Mouse (Mus musculus) midbrain, embryonic 15.5 days (tissue): ENCODE data around the gene Gm10272. TPM values are rescaled to one million over a fixed set of nuclear protein-coding genes. Genes with fewer than 3 reads are reported as not detected.
"Not testable (repeated sequence)": the region's sequence is repeated elsewhere in the genome, so short reads cannot be mapped to it uniquely, and the experiment has no call there.

Experiments
- ATAC-seq: fragments of 200-750 bp; cut with Nextera tagmentation; replicated peaks from 2 replicates; pipeline ENCODE4 v1.8.0; 2017; ENCODE audit warnings: moderate TSS enrichment
- H3K27ac ChIP-seq: fragments of 300-500 bp; sonication (generic); 2 replicates; pipeline ENCODE4 v1.5.1; 2015; ENCODE audit warnings: mild to moderate bottlenecking, inconsistent platforms
- H3K27me3 ChIP-seq: fragments of 300-500 bp; sonication (generic); replicated peaks from 2 replicates; pipeline ENCODE4 v1.6.1; 2015; ENCODE audit warnings: inconsistent platforms
- H3K36me3 ChIP-seq: fragments of 300-500 bp; sonication (generic); replicated peaks from 2 replicates; pipeline ENCODE4 v1.6.1; 2015; ENCODE audit warnings: inconsistent platforms
- H3K4me1 ChIP-seq: fragments of 300-500 bp; sonication (generic); 2 replicates; pipeline ENCODE4 v1.6.1; 2015; ENCODE audit warnings: inconsistent platforms
- H3K4me2 ChIP-seq: fragments of 300-500 bp; sonication (generic); 2 replicates; pipeline ENCODE4 v1.6.1; 2015; ENCODE audit warnings: inconsistent platforms, mild to moderate bottlenecking, moderate library complexity
- H3K4me3 ChIP-seq: fragments of 300-500 bp; sonication (generic); 2 replicates; pipeline ENCODE4 v1.5.1; 2015; ENCODE audit warnings: mild to moderate bottlenecking, inconsistent platforms
- H3K9ac ChIP-seq: fragments of 300-500 bp; sonication (generic); 2 replicates; pipeline ENCODE4 v1.6.1; 2015; ENCODE audit warnings: mild to moderate bottlenecking, inconsistent platforms
- H3K9me3 ChIP-seq: fragments of 300-500 bp; sonication (generic); 2 replicates; pipeline ENCODE4 v1.6.1; 2016; ENCODE audit warnings: inconsistent platforms
- WGBS: fragments of 180-500 bp; shearing (Covaris S2); methylation state at CpG from one replicate; pipeline ENCODE4 v1.1.7; 2015; ENCODE audit warnings: mixed read lengths; 5-methylcytosine and 5-hydroxymethylcytosine counted together
- polyA plus RNA-seq: library from polyadenylated mRNA; unstranded; fragments of >200 nt; fragmentation: Nextera tagmentation; extraction: Ambion mirVana; gene quantifications from 2 replicates; pipeline ENCODE4 v1.2.1, GENCODE M21; 2015

Gene Gm10272
- polyA plus RNA-seq, 1 experiment from 2014 or later = not detected

DNA sequence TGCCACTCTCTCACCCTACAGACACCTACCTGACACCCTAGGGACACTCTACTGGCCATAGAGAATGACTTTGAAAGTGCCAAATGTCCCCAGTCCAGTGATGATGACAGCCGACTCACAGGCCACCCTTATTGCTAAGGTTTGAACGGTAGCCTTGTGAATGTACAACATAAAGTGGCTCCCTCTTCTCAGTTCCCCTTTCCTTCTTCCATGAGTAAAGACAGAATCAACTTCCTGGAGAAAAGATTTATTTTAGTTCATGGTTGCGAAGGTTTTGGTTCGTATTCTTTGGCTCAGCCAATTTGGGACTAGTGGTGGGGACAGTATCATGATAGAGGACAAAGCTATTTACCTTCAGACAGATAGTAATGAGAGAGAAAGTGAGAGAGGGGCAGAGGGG is 32.5 kb downstream of the Gm10272 start:
- Histone ChIP-seq H3K27me3 (no peaks in the 10 kb centered on the region), H3K4me2 (no peak overlapping the region), H3K4me1 (no peaks in the 10 kb centered on the region), H3K9ac (no peak overlapping the region), H3K36me3 (no peaks in the 10 kb centered on the region), H3K27ac (no peak overlapping the region), H3K4me3 (no peak overlapping the region), H3K9me3 (no peaks in the 10 kb centered on the region)
- 91% methylated on average over 4 of the region's 4 CpGs for WGBS
- ATAC-seq = no peak

DNA sequence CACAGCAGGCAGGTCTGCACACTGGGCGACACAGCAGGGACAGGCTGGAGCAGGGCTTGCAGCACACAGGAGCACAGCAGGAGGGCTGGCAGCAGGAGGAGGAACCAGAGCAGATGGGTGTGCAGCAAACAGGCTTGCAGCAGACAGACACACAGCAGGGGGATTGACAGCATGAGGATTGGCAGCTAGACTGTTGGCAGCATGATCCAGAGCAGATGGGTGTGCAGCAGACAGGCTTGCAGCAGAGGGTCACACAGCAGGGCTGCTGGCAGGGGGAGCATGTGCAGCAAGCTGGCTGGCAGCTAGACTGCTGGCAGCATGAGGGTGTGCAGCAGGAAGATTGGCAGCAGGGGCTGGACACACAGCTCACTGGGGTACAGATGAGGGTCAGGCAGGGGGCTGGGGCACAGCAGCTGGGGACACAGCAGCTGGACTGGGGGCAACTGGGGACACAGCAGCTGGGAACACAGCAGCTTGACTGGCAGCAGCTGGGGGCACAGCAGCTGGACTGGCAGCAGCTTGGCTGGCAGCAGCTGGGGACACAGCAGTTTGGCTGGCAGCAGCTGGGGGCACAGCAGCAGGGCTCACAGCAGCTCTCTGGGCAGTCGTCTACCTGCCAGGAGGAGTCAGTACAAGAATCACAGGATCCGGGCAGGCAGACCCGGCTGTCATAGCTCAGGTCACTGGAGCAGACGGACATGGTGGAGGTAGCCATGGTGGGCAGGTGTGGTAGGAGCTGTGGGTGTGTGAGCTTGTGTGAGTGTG is 35.7 kb downstream of the Gm10272 start, which contains the start of gene Gm18596:
Gene Gm18596 (minus strand): TSS at position 715 of the 765 bp plus-strand sequence.
- H3K27me3 ChIP-seq, H3K36me3 ChIP-seq, H3K4me3 ChIP-seq, H3K9me3 ChIP-seq, H3K9ac ChIP-seq, H3K4me1 ChIP-seq, ATAC-seq, H3K4me2 ChIP-seq, H3K27ac ChIP-seq: not testable (repeated sequence)
- 52% methylated on average over 5 of the region's 5 CpGs for WGBS

DNA sequence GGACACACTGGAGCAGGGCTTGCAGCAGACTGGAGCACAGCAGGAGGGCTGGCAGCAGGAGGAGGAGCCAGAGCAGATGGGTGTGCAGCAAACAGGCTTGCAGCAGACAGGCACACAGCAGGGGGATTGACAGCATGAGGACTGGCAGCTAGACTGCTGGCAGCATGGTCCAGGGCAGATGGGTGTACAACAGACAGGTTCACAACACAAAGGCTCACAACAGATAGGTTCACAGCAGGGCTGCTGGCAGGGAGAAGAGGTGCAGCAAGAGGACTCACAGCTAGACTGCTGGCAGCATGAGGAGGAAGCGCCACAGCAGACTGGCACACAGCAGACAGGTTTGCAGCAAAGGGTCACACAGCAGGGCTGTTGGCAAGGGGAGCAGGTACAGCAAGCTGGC is 44.3 kb downstream of the Gm10272 start:
- WGBS = 68% methylated on average over 1 of the region's 1 CpGs
- H3K27ac ChIP-seq, H3K9ac ChIP-seq, H3K36me3 ChIP-seq, H3K4me2 ChIP-seq, ATAC-seq, H3K4me1 ChIP-seq, H3K27me3 ChIP-seq, H3K9me3 ChIP-seq, H3K4me3 ChIP-seq: not testable (repeated sequence)

DNA sequence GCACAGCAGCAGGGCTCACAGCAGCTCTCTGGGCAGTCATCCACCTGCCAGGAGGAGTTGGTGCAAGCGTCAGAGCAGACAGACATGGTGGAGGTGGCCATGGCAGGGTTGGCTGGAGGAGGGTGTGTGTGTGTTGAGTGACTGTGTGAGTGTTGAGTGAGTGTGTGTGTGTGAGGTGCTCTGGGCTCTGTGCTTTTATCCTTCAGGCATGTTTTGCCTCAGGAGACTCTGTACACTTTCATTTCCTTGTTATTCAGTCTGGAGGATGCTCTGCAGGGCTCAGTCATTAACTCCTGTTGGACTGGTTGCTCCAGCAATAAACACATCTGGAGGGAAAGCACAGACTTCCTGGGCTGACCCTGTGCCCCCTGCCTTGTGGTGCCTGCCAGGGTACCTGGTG is 44.8 kb downstream of the Gm10272 start, which contains the start of gene Gm9736:
Gene Gm9736 (minus strand): TSS at position 101 of the 400 bp plus-strand sequence.
- H3K4me2 ChIP-seq, H3K4me3 ChIP-seq, H3K9ac ChIP-seq, ATAC-seq, H3K27ac ChIP-seq, H3K27me3 ChIP-seq, H3K9me3 ChIP-seq, H3K4me1 ChIP-seq, H3K36me3 ChIP-seq: not testable (repeated sequence)
- WGBS = 71% methylated on average over 1 of the region's 1 CpGs

DNA sequence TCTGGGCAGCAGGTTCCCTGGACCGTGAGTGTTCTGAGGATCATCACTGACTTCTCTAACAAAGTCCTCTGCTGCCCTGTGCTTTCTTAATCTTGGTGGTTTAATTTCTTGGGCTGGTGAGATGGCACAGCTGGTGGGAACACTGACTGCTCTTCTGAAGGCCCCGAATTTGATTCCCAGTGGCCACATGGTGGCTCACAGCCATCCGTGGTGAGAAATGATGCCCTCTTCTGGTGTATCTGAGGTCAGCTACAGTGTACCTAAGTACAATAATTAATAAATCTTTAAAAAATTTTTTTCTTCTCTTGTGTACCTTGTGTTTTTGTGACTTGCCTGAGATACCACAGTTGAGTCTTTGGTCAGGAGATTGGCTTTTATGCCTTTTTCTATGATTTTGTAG is 45.9 kb downstream of the Gm10272 start:
- not testable (repeated sequence) for ATAC-seq, H3K9ac ChIP-seq, H3K27me3 ChIP-seq, H3K36me3 ChIP-seq, H3K27ac ChIP-seq, H3K4me2 ChIP-seq, H3K9me3 ChIP-seq, H3K4me3 ChIP-seq, H3K4me1 ChIP-seq
- WGBS = 62% methylated on average over 3 of the region's 3 CpGs

DNA sequence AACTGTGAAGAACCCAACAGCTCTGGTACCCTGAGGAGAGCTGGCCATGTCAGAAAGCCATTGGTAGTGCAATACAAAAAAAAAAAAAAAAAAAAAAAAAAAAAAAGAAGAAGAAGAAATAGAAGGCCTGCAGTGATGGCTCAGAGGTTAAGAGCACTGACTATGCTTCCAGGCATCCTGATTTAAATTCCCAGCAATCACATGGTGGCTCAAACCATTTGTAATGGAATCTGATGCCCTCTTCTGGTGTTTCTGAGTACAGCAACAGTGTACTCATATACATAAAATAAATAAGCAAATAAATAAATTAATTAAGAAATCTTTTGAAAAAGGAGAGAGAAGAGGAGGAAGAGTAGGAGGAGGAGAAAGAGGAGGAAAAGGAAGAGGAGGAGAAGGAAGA is 47.0 kb downstream of the Gm10272 start:
- H3K9me3 ChIP-seq = no peaks in the 10 kb centered on the region
- no peak for ATAC-seq

More for the DNA sequence above, 47.0 kb downstream of the Gm10272 start:
- Histone ChIP-seq H3K4me1 (no peaks in the 10 kb centered on the region), H3K9ac (no peak overlapping the region), H3K36me3 (no peaks in the 10 kb centered on the region), H3K4me2 (no peak overlapping the region), H3K4me3 (no peak overlapping the region), H3K27me3 (no peaks in the 10 kb centered on the region), H3K27ac (no peak overlapping the region)

Other genes starting within 250 kb of the Gm10272 start
- gene Fam207a, start 190.8 kb upstream of the Gm10272 start, polyA plus RNA-seq = 48.0 and 52.8 TPM in 2 replicates
- 0.81 and 0.87 TPM in 2 replicates for gene Itgb2, start 176.4 kb upstream of the Gm10272 start, polyA plus RNA-seq
- gene Pttg1ip, start 124.9 kb upstream of the Gm10272 start, polyA plus RNA-seq = 68.6 and 72.0 TPM in 2 replicates
- 308 and 325 TPM in 2 replicates for gene Sumo3, start 100.5 kb upstream of the Gm10272 start, polyA plus RNA-seq
- 2.5 TPM in 1 of 2 replicates, not detected in the other for gene Gm49325, start 100.4 kb upstream of the Gm10272 start, polyA plus RNA-seq
- gene Ube2g2, start 84.4 kb upstream of the Gm10272 start, polyA plus RNA-seq = 91.1 and 97.2 TPM in 2 replicates
- 1.5 and 1.7 TPM in 2 replicates for gene Tspear, start 20.1 kb upstream of the Gm10272 start, polyA plus RNA-seq
- not detected in 2 replicates for gene Gm19402, start 15.9 kb upstream of the Gm10272 start, polyA plus RNA-seq
- not detected in 2 replicates for gene Gm9508, start 9.4 kb upstream of the Gm10272 start, polyA plus RNA-seq
- gene Gm10024, start 4.8 kb downstream of the Gm10272 start, polyA plus RNA-seq = not detected in 2 replicates
- not detected in 2 replicates for gene Gm10142, start 9.2 kb downstream of the Gm10272 start, polyA plus RNA-seq
- not detected in 2 replicates for gene Krtap12-1, start 14.0 kb downstream of the Gm10272 start, polyA plus RNA-seq
- gene Gm10100, start 19.9 kb downstream of the Gm10272 start, polyA plus RNA-seq = not detected in 2 replicates
- gene Gm18596, start 36.0 kb downstream of the Gm10272 start, polyA plus RNA-seq = not detected in 2 replicates
- gene Gm9736, start 44.7 kb downstream of the Gm10272 start, polyA plus RNA-seq = not detected in 2 replicates
- not detected in 2 replicates for gene Gm3233, start 53.1 kb downstream of the Gm10272 start, polyA plus RNA-seq
- gene Gm3238, start 64.7 kb downstream of the Gm10272 start, polyA plus RNA-seq = not detected in 2 replicates
- not detected in 2 replicates for gene Gm7138, start 70.3 kb downstream of the Gm10272 start, polyA plus RNA-seq
- gene Gm3250, start 75.9 kb downstream of the Gm10272 start, polyA plus RNA-seq = not detected in 2 replicates
- gene Gm7137, start 81.6 kb downstream of the Gm10272 start, polyA plus RNA-seq = not detected in 2 replicates
- gene Gm9639, start 88.5 kb downstream of the Gm10272 start, polyA plus RNA-seq = not detected in 2 replicates
- not detected in 2 replicates for gene Gm19668, start 92.5 kb downstream of the Gm10272 start, polyA plus RNA-seq
- gene Gm9507, start 105.2 kb downstream of the Gm10272 start, polyA plus RNA-seq = not detected in 2 replicates
- gene Gm2696, start 108.1 kb downstream of the Gm10272 start, polyA plus RNA-seq = not detected in 2 replicates
- gene Krtap10-4, start 120.5 kb downstream of the Gm10272 start, polyA plus RNA-seq = not detected in 2 replicates
- gene Krtap10-10, start 129.3 kb downstream of the Gm10272 start, polyA plus RNA-seq = not detected in 2 replicates
- not detected in 2 replicates for gene Gm36176, start 140.2 kb downstream of the Gm10272 start, polyA plus RNA-seq
- not detected in 2 replicates for gene Gm10318, start 146.2 kb downstream of the Gm10272 start, polyA plus RNA-seq
- gene Gm3285, start 155.3 kb downstream of the Gm10272 start, polyA plus RNA-seq = not detected in 2 replicates
- gene Lrrc3, start 195.9 kb downstream of the Gm10272 start, polyA plus RNA-seq = 24.2 and 24.3 TPM in 2 replicates